Mouse (Mus musculus): Measurements from ENCODE around the gene Fbxw20.
"Not testable (repeated sequence)": the region's sequence is repeated elsewhere in the genome, so short reads cannot be mapped to it uniquely, and the experiment has no call there.

Gene Fbxw20

DNA sequence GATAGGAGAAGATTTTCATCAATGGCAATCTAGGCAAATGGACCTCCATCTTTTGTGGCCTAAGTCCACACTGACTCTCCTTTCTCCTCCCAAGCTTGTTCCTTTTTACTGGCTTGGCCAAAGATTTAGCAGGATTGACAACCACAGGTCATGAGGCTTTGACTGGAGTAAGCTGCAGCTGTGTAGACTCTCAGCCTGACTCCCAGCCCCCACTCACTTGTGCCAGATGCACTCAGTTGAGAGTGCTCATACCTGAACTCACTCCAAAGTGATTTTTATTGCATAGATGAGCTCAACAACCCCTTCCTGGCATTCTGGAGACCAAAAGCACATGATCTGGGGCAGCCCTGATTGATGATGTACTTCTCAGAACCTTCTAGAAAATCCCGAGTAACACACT, at the start of gene Fbxw20:
Gene Fbxw20, minus strand, starts transcription at position 101 of the 400 bp plus-strand sequence.
- DNase-seq = no peak

DNA sequence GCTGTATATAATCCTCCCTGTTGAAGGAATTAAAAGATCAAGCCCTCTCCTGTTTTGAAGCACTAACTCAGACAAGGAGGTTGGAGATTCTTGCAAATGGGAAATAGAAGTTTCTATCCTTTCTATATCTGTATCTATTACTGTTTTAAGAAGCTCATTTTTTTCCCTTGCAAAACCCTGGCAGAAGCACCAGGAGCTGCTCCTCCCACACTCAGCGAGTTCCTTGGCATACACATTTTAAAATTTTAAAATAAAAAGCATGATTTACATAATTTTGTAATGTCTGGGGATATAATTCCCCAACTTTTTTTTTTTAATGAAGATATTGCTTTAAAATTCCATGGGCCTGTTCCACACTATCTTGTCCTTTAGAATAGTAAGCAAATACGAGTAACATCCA, 28.5 kb upstream of the Fbxw20 start:
- DNase-seq = no peak

DNA sequence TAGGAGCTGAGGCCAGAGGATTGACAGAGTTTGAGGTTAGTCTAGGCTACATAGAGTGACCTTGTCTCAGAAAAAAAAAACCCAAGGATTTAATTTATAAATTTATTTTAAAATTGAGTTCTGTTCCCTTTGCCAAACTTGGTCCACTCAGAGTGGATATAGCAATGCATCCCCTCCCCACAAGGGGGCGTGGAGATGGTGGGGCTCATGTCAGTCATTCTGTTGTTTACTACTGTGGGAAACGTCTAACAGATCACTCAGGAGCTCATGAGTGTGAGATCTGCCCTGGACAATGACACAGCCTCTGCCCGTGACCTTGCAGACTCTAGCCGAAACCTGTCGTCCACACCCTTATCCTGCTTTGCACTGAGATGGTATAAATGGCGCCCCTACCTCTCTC, 16.1 kb downstream of the Fbxw20 start:
- DNase-seq = peak; percentile 2

DNA sequence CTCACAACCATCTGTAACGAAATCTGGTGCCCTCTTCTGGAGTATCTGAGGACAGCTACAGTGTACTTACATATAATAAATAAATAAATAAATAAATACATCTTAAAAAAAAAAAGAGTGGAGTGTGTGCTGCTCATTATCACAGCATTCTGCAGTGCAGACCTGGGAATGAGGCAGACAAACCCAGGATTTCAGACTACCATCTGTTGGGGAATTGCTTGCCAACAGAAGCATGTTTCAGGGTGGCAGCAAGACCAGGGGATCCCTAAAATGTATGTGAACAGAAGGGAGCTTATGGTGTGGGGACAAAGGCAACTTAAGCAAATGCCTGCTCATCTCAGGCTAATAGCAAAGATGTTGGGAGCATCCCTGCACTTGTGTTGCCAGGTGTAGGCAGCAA, 33.2 kb downstream of the Fbxw20 start:
- DNase-seq = not testable (repeated sequence)

DNA sequence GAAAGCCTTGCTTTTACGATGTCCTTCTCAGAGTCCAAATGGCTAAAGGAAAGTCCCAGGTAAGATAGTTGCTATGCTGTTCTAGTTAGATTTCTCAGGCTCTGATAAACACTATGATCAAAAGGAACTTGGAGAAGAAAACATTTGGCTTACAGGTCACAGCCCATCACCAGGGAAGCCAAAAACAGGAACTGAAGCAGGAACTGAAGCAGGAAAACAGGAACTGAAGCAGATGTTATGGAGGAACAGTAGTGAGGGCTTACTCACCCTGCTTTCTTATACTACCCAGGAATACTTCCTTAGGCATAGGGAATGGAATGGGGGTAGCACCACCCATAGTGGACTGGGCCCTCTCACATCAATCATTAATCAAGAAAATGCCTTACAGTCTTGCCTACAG, 34.2 kb downstream of the Fbxw20 start:
- no peak for DNase-seq

DNA sequence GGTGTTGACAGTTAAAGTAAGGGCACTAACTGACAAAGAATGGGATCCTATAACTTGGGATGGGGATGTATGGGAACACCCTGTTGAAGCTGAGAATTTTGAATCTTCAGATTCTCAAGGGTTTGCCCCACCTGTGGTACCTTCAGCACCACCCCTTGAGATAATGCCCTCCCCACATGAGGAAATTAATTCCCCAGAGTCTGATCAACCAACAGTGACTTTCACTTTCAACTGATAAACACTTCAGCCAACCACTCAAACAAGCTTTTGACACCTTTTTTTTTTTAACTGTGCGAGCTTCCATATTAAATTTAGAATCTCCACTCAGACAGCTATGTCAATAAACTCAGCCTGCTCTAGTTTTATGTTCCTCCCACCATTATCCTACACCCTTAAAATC, 35.2 kb downstream of the Fbxw20 start:
- no peak for DNase-seq

DNA sequence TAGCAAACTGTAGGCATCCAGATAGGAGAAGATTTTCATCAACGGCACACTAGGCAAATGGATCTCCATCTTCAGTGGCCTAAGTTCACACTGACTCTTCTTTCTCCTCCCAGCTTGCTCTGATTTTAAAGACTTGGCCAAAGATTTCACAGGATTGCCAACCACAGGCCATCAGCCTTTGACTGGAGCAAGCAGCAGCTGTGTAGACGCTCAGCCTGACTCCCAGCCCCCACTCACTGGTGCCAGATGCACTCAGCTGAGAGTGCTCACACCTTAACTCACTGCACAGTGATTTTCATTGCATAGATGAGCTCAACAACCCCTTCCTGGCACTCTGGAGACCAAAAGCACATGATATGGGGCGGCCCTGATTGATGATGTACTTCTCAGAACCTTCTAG, 38.7 kb downstream of the Fbxw20 start, which contains the start of gene Fbxw13:
Gene Fbxw13, minus strand, starts transcription at position 101 of the 400 bp plus-strand sequence.
- not testable (repeated sequence) for DNase-seq

DNA sequence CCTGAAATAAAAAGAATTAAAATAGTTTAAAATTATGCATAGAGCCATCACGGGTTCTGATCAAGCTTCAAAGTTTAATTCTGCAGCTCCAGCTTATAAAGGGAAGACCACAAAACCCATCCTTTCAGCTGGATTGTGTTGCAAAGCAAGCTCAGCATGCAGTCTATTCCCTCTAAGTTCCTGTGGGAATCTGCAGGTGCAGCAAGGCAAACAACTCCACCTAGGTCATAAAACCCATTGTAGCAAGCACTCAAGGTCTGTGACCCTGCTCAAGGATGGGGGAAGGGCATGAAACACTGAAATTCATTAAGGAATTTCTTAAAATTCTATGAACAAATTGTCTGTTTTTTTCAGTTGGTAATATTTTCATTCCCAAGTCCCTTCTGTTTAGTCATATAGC, 57.3 kb downstream of the Fbxw20 start:
- DNase-seq = no peak

DNA sequence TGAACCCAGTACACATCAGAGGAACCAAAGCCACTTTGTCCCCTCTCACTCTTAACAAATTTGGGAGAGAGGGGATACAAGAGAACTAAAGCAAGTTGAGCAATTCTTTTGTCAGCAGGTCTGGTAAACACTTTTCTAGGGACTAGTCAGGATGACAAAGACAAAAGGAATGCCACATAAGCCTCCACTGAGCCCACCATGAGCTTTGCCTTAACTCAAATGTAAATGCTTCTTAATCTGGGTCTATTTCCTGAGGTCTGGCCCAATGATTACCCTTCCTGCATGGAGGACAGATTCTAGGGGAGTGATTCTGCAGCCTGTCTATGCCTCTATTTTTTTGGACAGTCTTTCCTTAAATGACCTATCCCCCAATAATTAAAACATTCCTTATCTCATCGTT, 58.3 kb downstream of the Fbxw20 start:
- DNase-seq = no peak

All from right cerebral cortex, postnatal 4 days (tissue).